Mouse (Mus musculus): ENCODE results near the gene Hist1h2bk.
A peak's percentile ranks its signal among the peaks of the same experiment; 100 is the strongest.

Gene Hist1h2bk

GRCm38 (mm10) chr13:22014411-22014845 is 21.2 kb upstream of the Hist1h2bk start:
- DNase-seq (ENCODE audit: low spot score): no peak

DNA sequence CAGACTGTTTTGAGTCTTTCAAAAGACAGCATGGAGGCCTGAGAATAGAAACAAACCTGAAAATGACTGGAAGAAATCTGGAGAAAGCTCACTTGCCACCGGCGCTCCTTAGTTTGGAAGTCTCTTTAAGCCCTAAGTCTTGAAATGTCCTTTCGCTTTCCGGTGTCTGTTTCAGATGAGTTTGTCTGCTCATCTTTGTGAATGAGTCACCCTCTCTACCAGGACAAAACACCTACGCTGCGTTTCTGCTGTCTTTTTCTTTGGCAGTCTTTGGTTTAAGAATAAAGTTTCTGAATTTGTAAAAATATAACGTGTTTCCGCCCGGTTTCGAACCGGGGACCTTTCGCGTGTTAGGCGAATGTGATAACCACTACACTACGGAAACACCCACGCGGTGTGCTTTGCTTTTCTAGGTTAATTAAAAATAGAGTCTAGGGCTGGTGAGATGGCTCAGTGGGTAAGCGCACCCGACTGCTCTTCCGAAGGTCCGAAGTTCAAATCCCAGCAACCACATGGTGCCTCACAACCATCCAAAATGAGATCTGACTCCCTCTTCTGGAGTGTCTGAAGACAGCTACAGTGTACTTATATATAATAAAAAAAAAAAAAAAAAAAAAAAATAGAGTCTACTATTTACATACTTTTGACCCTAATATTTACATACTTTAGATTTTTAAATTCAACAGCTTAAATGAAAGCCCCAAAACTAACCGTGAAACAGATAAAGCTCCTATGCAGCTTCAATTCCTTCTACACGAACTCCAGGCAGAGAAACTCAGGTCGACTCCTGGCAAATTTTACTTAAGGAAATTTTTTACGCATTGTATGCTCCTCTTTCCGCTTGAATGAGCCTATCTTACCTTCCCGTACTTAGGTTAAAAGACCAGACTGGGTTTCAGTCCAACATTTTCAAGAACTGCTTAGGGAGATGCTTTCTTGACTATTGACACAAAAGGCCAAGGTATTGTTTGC is 19.9 kb upstream of the Hist1h2bk start:
- DNase-seq (ENCODE audit: low spot score): peak; percentile 86

DNA sequence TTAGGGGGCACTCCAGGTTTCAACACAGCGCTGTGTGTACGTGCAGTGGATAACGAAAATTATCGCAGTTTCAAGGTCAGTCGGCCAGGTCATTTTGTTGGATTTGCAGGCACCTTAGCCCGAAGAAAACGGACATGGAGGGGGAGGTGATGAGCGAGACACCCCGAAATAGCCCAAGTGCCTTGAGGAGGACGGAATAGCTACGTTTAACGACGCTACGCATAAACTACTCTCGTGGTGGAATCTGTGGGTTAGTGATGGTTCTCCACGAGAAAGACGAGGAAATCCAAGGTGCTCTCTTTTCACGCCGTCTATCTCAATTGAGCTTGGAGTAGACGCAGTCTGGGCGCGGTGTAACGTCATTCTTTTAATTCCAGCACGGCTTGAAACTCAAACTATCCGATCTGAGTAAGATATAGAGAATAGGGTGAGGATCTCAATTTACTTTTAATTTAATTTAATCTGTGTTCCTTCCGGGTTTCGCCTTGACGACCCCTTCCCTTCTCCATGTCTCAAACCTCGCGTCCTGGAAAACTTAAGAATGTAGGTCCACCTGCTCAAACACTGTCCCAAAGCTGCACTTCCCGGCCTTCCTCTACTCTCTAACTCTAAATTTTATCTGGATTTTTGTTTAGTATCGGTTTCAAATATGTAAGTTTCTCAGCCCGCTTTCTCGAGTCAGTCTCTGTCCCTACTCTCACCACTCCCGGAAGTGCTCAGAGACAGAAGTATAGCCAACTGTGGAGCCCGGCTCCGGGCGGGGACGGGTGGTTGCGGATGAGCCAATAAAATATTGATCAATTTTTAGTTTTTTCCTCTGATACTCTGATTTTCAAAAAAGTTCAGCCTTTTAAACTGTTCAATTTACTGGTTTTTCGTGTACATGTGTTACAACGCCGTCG is 15.5 kb upstream of the Hist1h2bk start:
- DNase-seq (ENCODE audit: low spot score): peak; percentile 50

DNA sequence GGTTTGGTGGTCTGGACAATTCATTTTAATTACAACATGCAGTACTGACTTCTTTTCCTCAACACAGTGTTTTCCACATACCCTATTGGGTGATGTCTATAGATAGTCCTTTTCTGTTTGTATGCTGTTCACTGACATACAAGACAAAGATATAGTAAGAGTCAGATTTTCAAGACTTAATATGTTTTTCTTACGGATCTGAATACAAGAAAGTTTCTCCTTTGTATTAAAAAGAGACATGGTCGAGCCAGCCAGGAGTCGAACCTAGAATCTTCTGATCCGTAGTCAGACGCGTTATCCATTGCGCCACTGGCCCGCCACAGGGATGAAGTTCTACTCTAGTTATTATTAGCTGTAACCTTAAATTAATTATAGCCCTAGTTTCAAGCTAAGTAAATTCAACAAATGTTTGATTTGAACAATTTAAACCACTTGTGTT is 14.8 kb upstream of the Hist1h2bk start:
- DNase-seq (ENCODE audit: low spot score): peak; percentile 86

DNA sequence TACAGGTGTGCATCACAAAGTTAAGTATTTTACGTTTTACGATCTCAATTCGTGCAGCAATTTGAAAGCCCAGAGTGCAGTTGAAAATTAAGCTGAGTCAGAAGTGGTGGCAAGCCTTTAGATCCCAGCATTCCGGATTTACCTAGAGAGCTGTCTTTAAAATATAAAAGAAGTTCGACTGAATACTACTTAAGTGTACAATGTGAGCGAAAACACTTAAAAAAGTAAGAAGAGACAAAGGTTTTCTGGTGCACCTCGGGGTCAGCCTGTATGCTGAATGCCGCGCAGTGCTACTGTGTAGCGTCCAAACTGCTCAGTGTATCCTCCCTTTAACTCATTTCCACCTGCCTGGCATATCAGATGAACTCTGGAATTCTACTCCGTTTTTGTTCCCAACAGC is 14.1 kb upstream of the Hist1h2bk start:
- peak; percentile 61 for DNase-seq (ENCODE audit: low spot score)

DNA sequence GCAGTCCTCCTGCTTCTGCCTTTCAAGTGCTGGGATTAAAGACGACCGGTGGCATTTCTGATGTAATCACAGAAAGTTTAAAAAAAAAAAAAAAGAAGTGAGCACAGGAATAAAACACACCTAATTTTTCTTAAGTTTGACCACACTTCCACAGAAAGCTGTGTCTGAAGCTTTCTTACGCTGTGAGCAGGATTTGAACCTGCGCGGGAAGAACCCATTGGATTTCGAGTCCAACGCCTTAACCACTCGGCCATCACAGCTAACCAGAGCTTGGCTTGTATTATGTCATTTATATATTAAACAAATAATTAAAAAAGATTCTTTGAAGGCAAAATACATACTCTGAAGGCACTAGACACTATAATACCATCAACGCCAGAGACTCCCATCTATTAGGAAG is 13.4 kb upstream of the Hist1h2bk start:
- peak; percentile 92 for DNase-seq (ENCODE audit: low spot score)

DNA sequence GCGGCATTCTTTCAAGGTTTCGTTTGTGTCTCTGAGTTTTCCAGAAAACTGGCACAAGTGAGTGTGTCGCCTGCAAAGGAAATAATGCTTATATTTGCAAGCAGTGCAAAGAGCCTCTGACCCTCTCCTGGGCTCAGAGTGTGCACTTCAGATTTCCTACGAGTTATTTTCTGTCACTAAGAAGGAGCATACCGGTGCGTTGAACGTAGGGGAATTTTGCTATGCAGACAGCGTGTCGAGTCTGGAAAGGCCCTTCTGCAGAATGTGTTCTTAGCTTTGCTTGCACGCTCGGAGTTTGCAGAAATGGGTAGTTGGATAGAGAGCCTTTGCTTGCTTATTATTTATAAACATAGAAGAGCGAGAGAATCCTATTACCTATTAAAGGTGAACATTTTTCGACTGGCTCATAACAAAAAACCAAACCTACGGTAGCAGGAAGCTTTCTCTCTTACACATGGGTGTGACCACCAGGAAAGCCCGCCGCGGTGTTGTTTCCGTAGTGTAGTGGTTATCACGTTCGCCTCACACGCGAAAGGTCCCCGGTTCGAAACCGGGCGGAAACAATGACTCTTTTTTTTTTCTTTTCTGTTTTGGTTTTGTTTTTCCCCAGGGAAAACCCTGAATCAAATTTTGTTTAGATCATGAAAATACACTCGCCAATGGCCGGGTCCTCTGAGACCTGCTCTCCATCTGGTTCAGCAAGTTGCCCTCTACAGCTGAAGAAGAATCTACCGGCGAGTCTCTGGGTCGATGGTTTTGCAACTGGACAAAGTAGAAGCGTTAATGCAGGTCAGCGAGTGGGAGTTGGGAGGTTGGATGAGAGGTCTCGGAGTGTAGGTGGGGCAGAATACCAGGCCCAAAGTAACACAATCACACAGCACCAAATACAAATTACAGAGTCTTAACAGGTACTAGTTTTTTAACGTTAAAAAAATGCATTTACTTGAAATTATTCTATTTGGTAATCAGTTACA is 9.3 kb upstream of the Hist1h2bk start:
- DNase-seq (ENCODE audit: low spot score): peak; percentile 97

- DNase-seq (ENCODE audit: low spot score): peak; percentile 97
Measured at GRCm38 (mm10) chr13:22028673-22029460, 6.8 kb upstream of the Hist1h2bk start.

DNA sequence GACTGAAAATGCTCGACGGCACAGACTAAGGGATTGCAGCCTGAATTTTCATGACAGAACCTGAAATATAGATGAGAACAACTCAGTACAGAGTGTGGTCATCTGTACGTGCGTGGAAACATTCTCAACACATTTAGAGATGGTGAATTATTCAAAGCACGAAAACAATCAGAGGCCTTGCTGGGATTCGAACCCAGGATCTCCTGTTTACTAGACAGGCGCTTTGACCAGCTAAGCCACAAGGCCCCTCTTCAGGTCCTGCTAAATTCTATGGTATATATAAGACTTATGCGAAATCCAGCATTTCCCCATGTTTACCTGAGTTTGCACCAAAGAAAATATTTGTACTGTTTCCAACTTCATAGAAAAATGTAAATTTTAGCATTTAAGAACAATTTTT is 5.7 kb upstream of the Hist1h2bk start:
- peak; percentile 66 for DNase-seq (ENCODE audit: low spot score)

DNA sequence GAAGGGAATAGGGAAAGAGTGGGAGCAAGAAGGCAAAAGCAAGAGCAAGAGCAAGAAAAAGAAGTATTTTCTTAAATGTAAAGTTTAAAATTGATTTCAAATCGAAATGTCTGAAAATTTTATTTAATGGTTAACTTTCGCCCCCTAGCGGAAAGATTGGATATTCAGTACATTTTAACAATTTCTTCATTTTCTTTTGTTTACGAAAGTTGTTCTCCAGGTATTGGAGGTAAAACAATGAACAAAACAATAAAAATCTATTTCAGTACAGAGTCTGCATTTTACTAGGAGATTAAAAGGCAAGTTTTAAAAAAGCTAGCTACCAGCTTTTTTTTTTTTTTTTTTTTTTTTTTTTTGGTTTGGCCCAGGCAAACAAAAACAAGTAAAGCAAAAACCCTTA is 5.2 kb upstream of the Hist1h2bk start:
- DNase-seq (ENCODE audit: low spot score): peak; percentile 75

DNA sequence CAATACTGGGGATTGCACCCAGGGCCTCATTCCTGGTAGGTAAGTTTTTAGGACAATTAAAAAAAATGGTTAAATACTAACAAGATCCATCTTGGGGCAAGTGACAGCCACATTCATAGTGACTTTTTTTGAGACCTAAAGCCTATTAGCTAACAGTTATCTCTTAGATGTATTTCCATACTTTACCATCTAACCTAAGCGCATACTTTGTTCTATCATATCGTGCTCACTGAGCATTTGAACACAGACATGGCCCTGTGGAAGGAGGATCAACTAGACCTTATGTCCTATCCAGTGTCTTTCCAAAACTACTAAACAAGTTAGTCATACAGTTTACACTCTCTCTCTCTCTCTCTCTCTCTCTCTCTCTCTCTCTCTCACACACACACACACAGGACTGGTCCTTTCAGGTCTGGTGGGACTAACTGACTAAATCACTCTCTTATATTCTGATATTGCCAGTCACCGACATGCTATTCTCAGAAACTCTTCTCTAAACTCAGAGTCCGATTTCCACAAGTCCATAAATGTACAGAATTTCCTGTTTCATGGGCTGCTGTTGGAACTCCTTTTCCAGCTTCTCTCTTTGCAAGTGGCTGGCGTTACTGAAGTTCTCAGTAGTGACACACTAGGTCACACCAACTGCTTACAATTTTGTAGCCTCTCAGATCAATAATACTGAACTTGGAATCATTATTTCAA is 1.8 kb upstream of the Hist1h2bk start:
- no peak for DNase-seq (ENCODE audit: low spot score)

DNA sequence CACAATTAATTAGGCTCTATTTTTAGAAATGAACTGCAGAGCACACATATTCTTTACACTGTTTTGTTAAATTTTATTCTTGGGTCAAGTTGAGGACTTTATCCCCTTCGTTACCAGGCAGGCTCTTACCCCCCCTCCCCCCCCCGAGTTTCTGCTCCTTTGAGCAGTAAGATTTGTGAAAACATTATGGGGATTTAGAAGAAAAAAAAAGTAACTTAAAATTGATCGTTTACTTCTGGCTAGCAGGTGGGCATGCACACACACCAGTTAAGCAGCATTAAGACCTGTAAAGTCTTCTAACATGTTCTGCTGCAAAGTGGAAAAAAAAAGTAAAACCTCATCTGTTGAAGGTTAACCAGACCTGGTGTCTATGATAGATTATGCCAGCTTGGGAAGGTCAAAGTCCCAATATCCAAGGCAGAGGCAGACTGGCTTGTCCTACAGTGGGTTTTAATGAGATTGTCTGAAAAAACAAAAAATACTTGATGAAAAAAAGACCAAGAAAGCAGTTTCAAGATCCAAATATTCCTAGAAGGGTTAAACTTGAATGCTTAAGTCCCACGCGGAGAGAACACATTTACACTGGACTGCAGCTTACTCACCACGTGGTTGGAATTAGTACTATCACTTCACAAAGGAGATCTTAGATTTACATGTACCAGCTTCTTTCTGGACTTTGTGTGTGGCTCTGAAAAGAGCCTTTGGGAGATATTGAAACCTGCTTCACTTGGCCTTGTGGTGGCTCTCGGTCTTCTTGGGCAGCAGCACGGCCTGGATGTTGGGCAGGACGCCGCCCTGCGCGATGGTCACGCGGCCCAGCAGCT is 1.0 kb upstream of the Hist1h2bk start:
- peak; percentile 70 for DNase-seq (ENCODE audit: low spot score)

GRCm38 (mm10) chr13:22036149-22036956 is 683 bp downstream of the Hist1h2bk start:
- peak; percentile 62 for DNase-seq (ENCODE audit: low spot score)

DNA sequence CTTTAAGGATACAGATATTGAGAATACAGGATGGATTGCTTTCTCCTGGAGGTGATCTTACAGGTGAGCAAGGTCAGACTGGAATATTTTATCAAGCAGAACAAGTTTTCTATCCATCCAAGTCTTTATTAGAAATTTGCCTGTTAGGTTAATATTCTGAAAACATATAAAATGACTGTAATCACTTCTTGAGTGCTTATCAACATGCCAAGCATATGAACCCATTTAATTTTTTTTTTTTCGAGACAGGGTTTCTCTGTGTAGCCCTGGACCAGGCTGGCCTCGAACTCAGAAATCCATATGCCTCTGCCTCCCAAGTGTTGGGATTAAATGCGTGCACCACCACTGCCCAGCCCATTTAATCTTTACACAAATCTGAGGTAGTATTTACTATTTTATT is 1.3 kb downstream of the Hist1h2bk start:
- no peak for DNase-seq (ENCODE audit: low spot score)

DNA sequence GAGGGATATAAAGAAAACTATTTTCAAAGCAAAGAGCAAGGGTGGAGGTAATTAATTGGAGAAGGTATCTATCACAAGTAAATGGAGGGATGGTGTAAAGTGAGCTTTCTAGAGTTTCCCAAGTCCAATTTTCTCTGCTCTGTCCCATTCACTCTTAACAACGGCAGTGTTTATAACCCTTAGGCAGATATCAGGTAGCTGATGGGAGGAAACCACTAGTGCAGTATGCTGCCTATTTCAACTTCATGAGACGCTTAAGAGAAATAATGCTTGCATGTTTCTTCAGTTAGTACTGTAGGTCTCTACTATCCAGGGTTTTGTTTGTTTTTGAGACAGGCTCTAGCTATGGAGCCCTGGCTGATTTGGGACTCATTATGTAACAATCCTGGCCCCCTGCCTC is 1.7 kb downstream of the Hist1h2bk start:
- DNase-seq (ENCODE audit: low spot score): no peak

DNA sequence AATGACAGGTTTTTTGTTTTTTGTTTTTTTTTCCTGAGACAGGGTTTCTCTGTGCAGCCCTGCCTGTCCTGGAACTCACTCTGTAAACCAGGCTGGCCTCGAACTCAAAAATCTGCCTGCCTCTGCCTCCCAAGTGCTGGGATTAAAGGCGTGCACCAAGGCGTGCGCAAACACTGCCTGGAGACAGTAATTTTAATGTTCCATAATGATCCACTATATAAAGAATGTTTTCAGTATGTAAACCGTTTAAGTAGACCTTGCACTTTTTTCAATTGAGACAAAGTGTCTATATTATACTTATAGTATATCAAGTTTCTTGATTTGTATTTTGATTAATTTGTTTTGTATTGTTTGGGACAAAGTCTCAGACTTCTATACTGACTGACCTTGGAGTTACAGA is 3.7 kb downstream of the Hist1h2bk start:
- no peak for DNase-seq (ENCODE audit: low spot score)

DNA sequence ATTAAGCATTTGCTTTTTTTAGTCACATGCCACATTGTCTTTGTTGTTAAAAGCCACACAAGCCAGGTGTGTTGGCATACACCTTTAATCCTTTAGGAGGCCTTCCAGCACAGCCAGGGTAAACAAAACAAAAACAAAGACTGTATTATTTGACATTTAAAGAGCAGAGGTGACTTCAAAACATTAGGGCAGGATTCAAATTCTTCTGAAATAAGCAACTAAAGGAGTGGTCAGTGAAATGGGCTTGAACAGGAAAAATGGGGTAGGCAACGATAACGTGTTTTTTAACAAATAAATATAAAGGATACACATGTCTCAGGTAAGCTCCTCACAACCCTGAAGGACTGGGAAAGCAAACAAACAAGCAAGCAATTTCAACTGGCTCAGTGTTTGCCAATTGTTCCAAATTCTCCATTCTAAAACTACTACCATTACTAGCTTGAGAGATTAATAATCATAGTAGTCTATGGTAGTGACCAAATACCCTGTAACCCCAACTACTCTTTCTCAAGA is 4.3 kb downstream of the Hist1h2bk start:
- DNase-seq (ENCODE audit: low spot score): no peak

Data from retina, embryonic 14.5 days (tissue).